Mouse (Mus musculus) embryonic facial prominence, embryonic 15.5 days (tissue): ENCODE measurements around the gene Tmem206. TPM values are rescaled to one million over a fixed set of nuclear protein-coding genes. Genes with fewer than 3 reads are reported as not detected.
A peak's percentile ranks its signal among the peaks of the same experiment; 100 is the strongest.

Experiments used
- ATAC-seq: fragments of 200-750 bp; cut with Nextera tagmentation; 2 replicates; pipeline ENCODE4 v1.8.0; 2017; ENCODE audit warnings: low read depth, moderate TSS enrichment; ENCODE audit not compliant: insufficient number of reproducible peaks, low FRiP score, low TSS enrichment
- H3K27ac ChIP-seq: fragments of 300-500 bp; sonication (generic); replicated peaks from 2 replicates; pipeline ENCODE4 v1.5.1; 2015; ENCODE audit warnings: mild to moderate bottlenecking, inconsistent platforms
- H3K27me3 ChIP-seq: fragments of 300-500 bp; sonication (generic); 2 replicates; pipeline ENCODE4 v1.6.1; 2015; ENCODE audit warnings: inconsistent platforms
- H3K36me3 ChIP-seq: fragments of 300-500 bp; sonication (generic); 2 replicates; pipeline ENCODE4 v1.6.1; 2015; ENCODE audit warnings: mild to moderate bottlenecking, inconsistent platforms
- H3K4me1 ChIP-seq: fragments of 300-500 bp; sonication (generic); 2 replicates; pipeline ENCODE4 v1.6.1; 2015; ENCODE audit warnings: inconsistent platforms
- H3K4me2 ChIP-seq: fragments of 300-500 bp; sonication (generic); replicated peaks from 2 replicates; pipeline ENCODE4 v1.6.1; 2015; ENCODE audit warnings: mild to moderate bottlenecking, inconsistent platforms
- H3K4me3 ChIP-seq: fragments of 300-500 bp; sonication (generic); replicated peaks from 2 replicates; pipeline ENCODE4 v1.5.1; 2015; ENCODE audit warnings: mild to moderate bottlenecking, inconsistent platforms
- H3K9ac ChIP-seq: fragments of 300-500 bp; sonication (generic); 2 replicates; pipeline ENCODE4 v1.6.1; 2015; ENCODE audit warnings: inconsistent platforms
- H3K9me3 ChIP-seq: fragments of 300-500 bp; sonication (generic); replicated peaks from 2 replicates; pipeline ENCODE4 v1.6.1; 2016; ENCODE audit warnings: inconsistent platforms
- WGBS: fragments of 180-500 bp; shearing (Covaris S2); methylation state at CpG from one replicate; pipeline ENCODE4 v1.1.7; 2015; 5-methylcytosine and 5-hydroxymethylcytosine counted together
- polyA plus RNA-seq: library from polyadenylated mRNA; unstranded; fragments of >200 nt; fragmentation: Nextera tagmentation; extraction: Ambion mirVana; gene quantifications from 2 replicates; pipeline ENCODE4 v1.2.1, GENCODE M21; 2015

The Tmem206 gene
- polyA plus RNA-seq, 1 experiment from 2014 or later: 17.9 TPM

GRCm38 (mm10) chr1:191384786-191385430 lies 59.2 kb downstream of the Tmem206 start:
- no peaks in the 10 kb centered on the region for H3K27me3 ChIP-seq
- H3K4me2 ChIP-seq: no peak overlapping the region
- 94% methylated on average over 10 of the region's 10 CpGs for WGBS
- no peak overlapping the region for H3K4me3 ChIP-seq
- no peaks in the 10 kb centered on the region for H3K36me3 ChIP-seq
- H3K4me1 ChIP-seq: no peaks in the 10 kb centered on the region
- H3K9me3 ChIP-seq: no peaks in the 10 kb centered on the region
- no peak for ATAC-seq
- no peak overlapping the region for H3K9ac ChIP-seq
- no peak overlapping the region for H3K27ac ChIP-seq

GRCm38 (mm10) chr1:191391311-191391710 lies 65.6 kb downstream of the Tmem206 start:
- no peaks in the 10 kb centered on the region for H3K36me3 ChIP-seq
- H3K4me3 ChIP-seq: no peak overlapping the region
- H3K9ac ChIP-seq: no peak overlapping the region
- H3K4me2 ChIP-seq: no peak overlapping the region
- no peak overlapping the region for H3K27ac ChIP-seq
- no peaks in the 10 kb centered on the region for H3K9me3 ChIP-seq
- WGBS: 17% methylated on average over 3 of the region's 3 CpGs
- no peak; the same call in 1 of the 2 replicates for ATAC-seq
- no peaks in the 10 kb centered on the region for H3K27me3 ChIP-seq
- H3K4me1 ChIP-seq: peaks cover 10% of the 10 kb centered on the region

- no peak overlapping the region for H3K9ac ChIP-seq
- H3K27ac ChIP-seq: no peak overlapping the region
- H3K36me3 ChIP-seq: no peaks in the 10 kb centered on the region
- no peak overlapping the region for H3K4me3 ChIP-seq
- no peaks in the 10 kb centered on the region for H3K27me3 ChIP-seq
- 73% methylated on average over 3 of the region's 3 CpGs for WGBS
- H3K4me1 ChIP-seq: peaks cover 13% of the 10 kb centered on the region
- H3K4me2 ChIP-seq: no peak overlapping the region
- H3K9me3 ChIP-seq: no peaks in the 10 kb centered on the region
- no peak for ATAC-seq
Measured at GRCm38 (mm10) chr1:191393536-191393935, 67.8 kb downstream of the Tmem206 start.

- Histone ChIP-seq H3K4me3 (peak overlapping the region; percentile 83; the same call in 1 of the 2 replicates), H3K4me1 (peaks cover 13% of the 10 kb centered on the region), H3K27ac (no peak overlapping the region), H3K27me3 (no peaks in the 10 kb centered on the region), H3K9me3 (no peaks in the 10 kb centered on the region), H3K4me2 (peak overlapping the region; percentile 66), H3K36me3 (no peaks in the 10 kb centered on the region), H3K9ac (no peak overlapping the region)
- WGBS: 38% methylated on average over 2 of the region's 2 CpGs
- ATAC-seq: no peak
Measured at GRCm38 (mm10) chr1:191394126-191394525, 68.4 kb downstream of the Tmem206 start.

GRCm38 (mm10) chr1:191395200-191395599 lies 69.5 kb downstream of the Tmem206 start:
- peaks cover 13% of the 10 kb centered on the region for H3K4me1 ChIP-seq
- peak overlapping the region; percentile 83 for H3K4me3 ChIP-seq
- H3K27ac ChIP-seq: peak overlapping the region; percentile 97; the same call in 1 of the 2 replicates
- 32% methylated on average over 1 of the region's 1 CpGs for WGBS
- no peaks in the 10 kb centered on the region for H3K36me3 ChIP-seq
- ATAC-seq: no peak
- no peak overlapping the region; the same call in none of the 2 replicates for H3K9ac ChIP-seq
- no peaks in the 10 kb centered on the region for H3K9me3 ChIP-seq
- no peaks in the 10 kb centered on the region for H3K27me3 ChIP-seq
- H3K4me2 ChIP-seq: peak overlapping the region; percentile 66

- Histone ChIP-seq H3K9me3 (no peaks in the 10 kb centered on the region), H3K4me2 (peak overlapping the region; percentile 66), H3K27ac (peak overlapping the region; percentile 97), H3K27me3 (no peaks in the 10 kb centered on the region), H3K36me3 (no peaks in the 10 kb centered on the region), H3K4me3 (peak overlapping the region; percentile 83), H3K4me1 (peaks cover 13% of the 10 kb centered on the region), H3K9ac (peak overlapping the region; percentile 79)
- no peak for ATAC-seq
- WGBS: under 1% methylated on average over 43 of the region's 43 CpGs
Measured at GRCm38 (mm10) chr1:191395871-191396433, 70.2 kb downstream of the Tmem206 start.

- Histone ChIP-seq H3K27me3 (no peaks in the 10 kb centered on the region), H3K36me3 (no peaks in the 10 kb centered on the region), H3K4me3 (peak overlapping the region; percentile 83), H3K4me2 (peak overlapping the region; percentile 66), H3K27ac (peak overlapping the region; percentile 97), H3K9ac (peak overlapping the region; percentile 79), H3K9me3 (no peaks in the 10 kb centered on the region), H3K4me1 (peaks cover 12% of the 10 kb centered on the region)
- 1% methylated on average over 56 of the region's 74 CpGs for WGBS
- ATAC-seq: peak; percentile 20
Measured at GRCm38 (mm10) chr1:191396446-191396845, 70.7 kb downstream of the Tmem206 start.

GRCm38 (mm10) chr1:191396897-191397849 lies 71.5 kb downstream of the Tmem206 start:
- Histone ChIP-seq H3K4me3 (peak overlapping the region; percentile 83), H3K36me3 (no peaks in the 10 kb centered on the region), H3K27ac (peak overlapping the region; percentile 99), H3K27me3 (no peaks in the 10 kb centered on the region), H3K9me3 (no peaks in the 10 kb centered on the region), H3K4me2 (peak overlapping the region; percentile 66), H3K9ac (peak overlapping the region; percentile 79), H3K4me1 (peaks cover 8% of the 10 kb centered on the region)
- peak; percentile 97 for ATAC-seq
- WGBS: under 1% methylated on average over 79 of the region's 82 CpGs

Other genes with a start within 250 kb of the Tmem206 start
- gene Batf3, start 228.1 kb upstream of the Tmem206 start, polyA plus RNA-seq: 5.8 and 7.6 TPM in 2 replicates
- gene Fam71a, start 161.1 kb upstream of the Tmem206 start, polyA plus RNA-seq: not detected in 2 replicates
- gene Atf3, start 107.9 kb upstream of the Tmem206 start, polyA plus RNA-seq: 5.2 and 5.8 TPM in 2 replicates
- gene Nenf, start 7.7 kb upstream of the Tmem206 start, polyA plus RNA-seq: 106 and 114 TPM in 2 replicates
- gene Ppp2r5a, start 77.4 kb downstream of the Tmem206 start, polyA plus RNA-seq: 26.3 and 30.4 TPM in 2 replicates
- gene Dtl, start 249.6 kb downstream of the Tmem206 start, polyA plus RNA-seq: 41.8 and 45.0 TPM in 2 replicates
- 47.7 and 48.1 TPM in 2 replicates for gene Ints7, start 249.7 kb downstream of the Tmem206 start, polyA plus RNA-seq